Mouse (Mus musculus): ENCODE data around the gene Dact1.

Dact1 gene

GRCm38 (mm10) chr12:71337896-71338463 lies 28.3 kb downstream of the Dact1 start:
- DNase-seq: no peak

- peak; percentile 87 for DNase-seq
These were observed 29.6 kb downstream of the Dact1 start for GRCm38 (mm10) chr12:71339142-71339848.

GRCm38 (mm10) chr12:71342397-71342796 lies 32.7 kb downstream of the Dact1 start:
- peak; percentile 96 for DNase-seq

GRCm38 (mm10) chr12:71345471-71345870 lies 35.8 kb downstream of the Dact1 start:
- DNase-seq: no peak

- DNase-seq: peak; percentile 84
These were observed 36.4 kb downstream of the Dact1 start for GRCm38 (mm10) chr12:71346071-71346470.

- DNase-seq: peak; percentile 49
These were observed 38.8 kb downstream of the Dact1 start for GRCm38 (mm10) chr12:71348401-71348896.

- DNase-seq: peak; percentile 27
These were observed 40.4 kb downstream of the Dact1 start for GRCm38 (mm10) chr12:71350077-71350476.

- no peak for DNase-seq
These were observed 45.0 kb downstream of the Dact1 start for GRCm38 (mm10) chr12:71354656-71355055.

GRCm38 (mm10) chr12:71355092-71355491 lies 45.4 kb downstream of the Dact1 start:
- no peak for DNase-seq

GRCm38 (mm10) chr12:71361616-71362015 lies 51.9 kb downstream of the Dact1 start:
- DNase-seq: peak; percentile 81

- DNase-seq: peak; percentile 52
These were observed 52.7 kb downstream of the Dact1 start for GRCm38 (mm10) chr12:71362425-71362824.

GRCm38 (mm10) chr12:71364106-71364505 lies 54.4 kb downstream of the Dact1 start:
- peak; percentile 78 for DNase-seq

GRCm38 (mm10) chr12:71364531-71364930 lies 54.8 kb downstream of the Dact1 start:
- peak; percentile 54 for DNase-seq

- DNase-seq: peak; percentile 34
These were observed 55.5 kb downstream of the Dact1 start for GRCm38 (mm10) chr12:71365208-71365607.

GRCm38 (mm10) chr12:71366175-71366574 lies 56.5 kb downstream of the Dact1 start:
- peak; percentile 98 for DNase-seq

GRCm38 (mm10) chr12:71368631-71369030 lies 58.9 kb downstream of the Dact1 start:
- DNase-seq: peak; percentile 78
